Mouse (Mus musculus): ENCODE results near the gene Slc4a4.

Gene Slc4a4

GRCm38 (mm10) chr5:89190063-89190462, 303.4 kb downstream of the Slc4a4 start:
- no peak for DNase-seq (ENCODE audit: low spot score)

GRCm38 (mm10) chr5:89194654-89195053, 308.0 kb downstream of the Slc4a4 start:
- DNase-seq (ENCODE audit: low spot score), result no peak

GRCm38 (mm10) chr5:89198501-89198900, 311.9 kb downstream of the Slc4a4 start:
- DNase-seq (ENCODE audit: low spot score), result no peak

GRCm38 (mm10) chr5:89209973-89210703, 323.5 kb downstream of the Slc4a4 start:
- no peak for DNase-seq (ENCODE audit: low spot score)

- DNase-seq (ENCODE audit: low spot score), result no peak
Measured at GRCm38 (mm10) chr5:89211057-89211456, 324.4 kb downstream of the Slc4a4 start.

GRCm38 (mm10) chr5:89218222-89218621, 331.6 kb downstream of the Slc4a4 start:
- DNase-seq (ENCODE audit: low spot score), result no peak

- no peak for DNase-seq (ENCODE audit: low spot score)
Measured at GRCm38 (mm10) chr5:89218709-89219108, 332.1 kb downstream of the Slc4a4 start.

- DNase-seq (ENCODE audit: low spot score), result peak; percentile 71
Measured at GRCm38 (mm10) chr5:89221658-89222057, 335.0 kb downstream of the Slc4a4 start.

- DNase-seq (ENCODE audit: low spot score), result no peak
Measured at GRCm38 (mm10) chr5:89223061-89223740, 336.6 kb downstream of the Slc4a4 start.

- no peak for DNase-seq (ENCODE audit: low spot score)
Measured at GRCm38 (mm10) chr5:89223744-89224368, 337.2 kb downstream of the Slc4a4 start.

- DNase-seq (ENCODE audit: low spot score), result no peak
Measured at GRCm38 (mm10) chr5:89227948-89228347, 341.3 kb downstream of the Slc4a4 start.

GRCm38 (mm10) chr5:89229606-89230005, 343.0 kb downstream of the Slc4a4 start:
- DNase-seq (ENCODE audit: low spot score), result no peak

- no peak for DNase-seq (ENCODE audit: low spot score)
Measured at GRCm38 (mm10) chr5:89232313-89232712, 345.7 kb downstream of the Slc4a4 start.

GRCm38 (mm10) chr5:89251806-89252205, 365.2 kb downstream of the Slc4a4 start:
- DNase-seq (ENCODE audit: low spot score), result no peak

- DNase-seq (ENCODE audit: low spot score), result peak; percentile 4
Measured at GRCm38 (mm10) chr5:89259804-89260492, 373.3 kb downstream of the Slc4a4 start.

- DNase-seq (ENCODE audit: low spot score), result no peak
Measured at GRCm38 (mm10) chr5:89277049-89277448, 390.4 kb downstream of the Slc4a4 start.

GRCm38 (mm10) chr5:89277616-89278015, 391.0 kb downstream of the Slc4a4 start:
- DNase-seq (ENCODE audit: low spot score), result no peak

- DNase-seq (ENCODE audit: low spot score), result no peak
Measured at GRCm38 (mm10) chr5:89278309-89278708, 391.7 kb downstream of the Slc4a4 start.

GRCm38 (mm10) chr5:89280312-89280863, 393.8 kb downstream of the Slc4a4 start:
- no peak for DNase-seq (ENCODE audit: low spot score)
